Mouse (Mus musculus) bone marrow, adult 2 months (tissue): ENCODE data around the gene Adamts16.

Experiments used
- CTCF ChIP-seq: fragments of 200-500 bp; IDR thresholded peaks from 2 replicates; pipeline ENCODE4 v1.5.1; 2011; ENCODE audit warnings: low read length, control low read depth; ENCODE audit not compliant: control insufficient read depth, insufficient read depth
- POLR2A ChIP-seq: fragments of 200-500 bp; IDR thresholded peaks from 2 replicates; pipeline ENCODE4 v1.6.1; 2011; ENCODE audit warnings: low read depth, mild to moderate bottlenecking, control low read depth, low read length, borderline replicate concordance; ENCODE audit not compliant: control insufficient read depth

DNA sequence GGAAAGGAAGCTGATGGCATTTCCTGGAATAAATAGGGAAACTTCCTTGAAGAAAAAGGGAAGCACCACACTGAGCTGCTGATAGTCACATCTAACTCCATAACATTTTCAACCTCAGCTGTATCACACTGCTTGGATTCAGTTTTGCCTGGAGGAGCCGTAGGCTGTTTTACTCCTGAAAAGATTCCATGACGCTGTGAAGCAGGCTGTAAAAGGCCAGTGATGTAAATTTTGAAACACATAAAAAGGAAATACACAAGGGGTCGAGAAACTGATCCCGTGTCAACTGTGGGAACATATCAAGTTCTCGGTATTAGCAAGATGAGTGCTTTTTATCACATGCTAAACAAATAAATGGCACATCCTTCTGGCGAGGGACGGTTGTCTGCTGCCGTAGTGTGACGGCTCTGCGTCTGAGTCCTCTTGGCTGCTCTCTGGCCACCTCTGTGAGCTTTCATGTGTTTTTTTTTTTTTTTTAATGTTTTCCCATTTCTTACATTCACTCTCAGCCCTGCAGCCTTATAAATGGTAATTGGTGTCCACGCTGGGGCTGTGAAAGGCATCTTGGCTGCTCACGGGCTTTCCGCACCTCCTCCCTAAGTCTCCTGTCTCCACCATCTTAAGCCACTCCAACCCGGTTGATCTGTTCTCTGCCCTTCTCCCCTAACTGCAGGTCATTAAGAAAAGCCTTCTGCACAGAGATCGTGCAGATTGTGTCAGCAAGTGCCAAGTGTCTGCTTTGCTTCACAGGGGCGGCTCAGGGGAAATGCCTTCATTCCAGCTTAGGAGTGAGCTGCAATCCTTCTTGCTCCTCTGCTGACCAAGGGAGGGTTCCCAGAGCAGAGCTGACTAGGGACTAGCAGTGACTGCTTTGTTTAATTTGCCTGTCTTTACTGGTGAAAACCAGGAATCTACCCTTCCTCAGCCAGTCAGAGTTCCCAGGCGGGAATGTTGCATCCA, 101.0 kb downstream of the Adamts16 start:
- TF ChIP-seq CTCF (no peak), POLR2A (no peak)
